Mouse (Mus musculus) kidney, adult 2 months (tissue): ENCODE data around the gene F2rl2.

Experiments used
- CTCF ChIP-seq: fragments of 200-500 bp; conservative IDR thresholded peaks from 2 replicates; pipeline ENCODE4 v1.5.1; 2011; ENCODE audit warnings: low read depth, mild to moderate bottlenecking, control low read depth, low read length, moderate library complexity, mixed read lengths; ENCODE audit not compliant: insufficient read depth, insufficient read length
- POLR2A ChIP-seq: fragments of 200-500 bp; IDR thresholded peaks from one replicate; pipeline ENCODE4 v1.6.1; 2011; ENCODE audit warnings: low read depth, low read length, control low read depth

DNA sequence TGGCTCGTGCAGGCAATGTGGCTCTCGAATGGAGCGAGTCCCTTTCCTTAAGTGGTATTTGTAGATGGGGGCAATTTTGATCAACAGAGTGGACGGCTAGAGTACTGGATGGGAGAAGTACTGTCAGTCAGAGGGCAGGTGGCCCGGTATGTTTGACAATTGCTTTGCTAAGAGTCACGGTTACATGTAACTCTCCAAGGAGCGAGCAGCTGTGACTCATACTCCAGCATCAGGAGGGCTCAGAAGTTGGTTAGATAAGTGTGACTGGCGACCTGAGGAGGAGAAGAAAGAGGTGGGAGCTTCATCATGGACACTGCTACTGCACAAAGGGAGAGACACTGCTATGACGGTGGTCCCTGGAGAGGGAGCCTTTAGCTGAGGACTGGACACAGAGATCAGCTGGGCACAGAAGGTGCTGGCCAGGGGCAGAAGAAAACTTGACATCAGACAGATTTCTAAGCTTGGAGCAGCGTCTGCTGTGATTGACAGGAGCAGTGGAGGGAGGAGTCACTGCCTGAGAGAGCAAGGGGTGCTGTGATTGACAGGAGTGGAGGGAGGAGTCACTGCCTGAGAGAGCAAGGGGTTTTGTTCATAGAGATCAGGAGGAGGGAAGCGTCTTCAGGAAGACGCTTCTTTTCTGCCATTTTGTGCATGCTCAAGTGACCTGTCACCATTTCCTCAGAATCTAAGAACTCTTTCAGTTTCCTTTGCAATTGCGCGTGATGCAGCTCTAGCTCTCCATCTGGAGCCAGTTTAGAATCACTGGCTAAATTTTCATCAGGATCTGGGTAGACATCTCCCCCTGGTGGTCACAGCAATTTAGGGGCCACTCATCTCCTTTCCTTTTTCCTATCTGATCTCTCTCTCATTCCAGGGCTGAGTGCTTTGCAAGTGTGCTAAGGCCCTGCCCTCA is 22.9 kb downstream of the F2rl2 start:
- TF ChIP-seq CTCF: peak; percentile 49
- no peak for TF ChIP-seq POLR2A
